Mouse (Mus musculus) midbrain, embryonic 14.5 days (tissue): ENCODE measurements around the gene Gm20388. TPM values are rescaled to one million over a fixed set of nuclear protein-coding genes. Genes with fewer than 3 reads are reported as not detected.

Source experiments
- ATAC-seq: fragments of 200-750 bp; cut with Nextera tagmentation; 2 replicates; pipeline ENCODE4 v1.8.0; 2017; ENCODE audit warnings: moderate number of reproducible peaks, moderate library complexity; ENCODE audit not compliant: low FRiP score, low TSS enrichment
- DNase-seq: peaks from one replicate; pipeline ENCODE4 v3.0.0-alpha.2; 2015
- H3K27ac ChIP-seq: fragments of 300-500 bp; sonication (generic); replicated peaks from 2 replicates; pipeline ENCODE4 v1.5.1; 2014; ENCODE audit warnings: mild to moderate bottlenecking, low read depth, low read length, moderate library complexity
- H3K27me3 ChIP-seq: fragments of 300-500 bp; sonication (generic); 2 replicates; pipeline ENCODE4 v1.6.1; 2014; ENCODE audit warnings: low read length, control low read depth, mixed read lengths; ENCODE audit not compliant: control insufficient read depth, insufficient read depth
- H3K36me3 ChIP-seq: fragments of 300-500 bp; sonication (generic); 2 replicates; pipeline ENCODE4 v1.6.1; 2014; ENCODE audit warnings: low read length, control low read depth; ENCODE audit not compliant: control insufficient read depth, insufficient read depth
- H3K4me1 ChIP-seq: fragments of 300-500 bp; sonication (generic); 2 replicates; pipeline ENCODE4 v1.6.1; 2014; ENCODE audit warnings: mild to moderate bottlenecking, antibody characterized with exemption, low read length, control low read depth; ENCODE audit not compliant: control insufficient read depth, insufficient read depth
- H3K4me2 ChIP-seq: fragments of 300-500 bp; sonication (generic); 2 replicates; pipeline ENCODE4 v1.6.1; 2014; ENCODE audit warnings: mild to moderate bottlenecking, low read length, moderate library complexity
- H3K4me3 ChIP-seq: fragments of 300-500 bp; sonication (generic); replicated peaks from 2 replicates; pipeline ENCODE4 v1.5.1; 2014; ENCODE audit warnings: low read depth, low read length
- H3K9ac ChIP-seq: fragments of 300-500 bp; sonication (generic); replicated peaks from 2 replicates; pipeline ENCODE4 v1.6.1; 2014; ENCODE audit warnings: mild to moderate bottlenecking, low read length, moderate library complexity
- H3K9me3 ChIP-seq: fragments of 300-500 bp; sonication (generic); 2 replicates; pipeline ENCODE4 v1.6.1; 2016; ENCODE audit warnings: low read length, control low read depth, mixed read lengths; ENCODE audit not compliant: control insufficient read depth
- WGBS: fragments of 180-500 bp; shearing (Covaris S2); extraction: QIAGEN DNeasy Blood & Tissue Kit; methylation state at CpG from one replicate; pipeline ENCODE4 v1.1.7; 2014; 5-methylcytosine and 5-hydroxymethylcytosine counted together
- polyA plus RNA-seq: library from polyadenylated mRNA; unstranded; fragments of >200 nt; fragmentation: Nextera tagmentation; extraction: Ambion mirVana; gene quantifications from 2 replicates; pipeline ENCODE4 v1.2.1, GENCODE M21; 2014

The Gm20388 gene
- polyA plus RNA-seq, 1 experiment from 2014 or later: 4.1 TPM

GRCm38 (mm10) chr8:121450211-121450610, 1539.6 kb downstream of the Gm20388 start:
- Histone ChIP-seq H3K27ac (no peak overlapping the region), H3K36me3 (no peaks in the 10 kb centered on the region), H3K4me3 (no peak overlapping the region), H3K9ac (no peak overlapping the region), H3K27me3 (no peaks in the 10 kb centered on the region), H3K4me2 (no peak overlapping the region), H3K9me3 (no peaks in the 10 kb centered on the region), H3K4me1 (no peaks in the 10 kb centered on the region)
- no peak for ATAC-seq
- 61% methylated on average over 8 of the region's 8 CpGs for WGBS
- no peak for DNase-seq

GRCm38 (mm10) chr8:121451404-121452076, 1540.9 kb downstream of the Gm20388 start:
- no peak for DNase-seq

DNA sequence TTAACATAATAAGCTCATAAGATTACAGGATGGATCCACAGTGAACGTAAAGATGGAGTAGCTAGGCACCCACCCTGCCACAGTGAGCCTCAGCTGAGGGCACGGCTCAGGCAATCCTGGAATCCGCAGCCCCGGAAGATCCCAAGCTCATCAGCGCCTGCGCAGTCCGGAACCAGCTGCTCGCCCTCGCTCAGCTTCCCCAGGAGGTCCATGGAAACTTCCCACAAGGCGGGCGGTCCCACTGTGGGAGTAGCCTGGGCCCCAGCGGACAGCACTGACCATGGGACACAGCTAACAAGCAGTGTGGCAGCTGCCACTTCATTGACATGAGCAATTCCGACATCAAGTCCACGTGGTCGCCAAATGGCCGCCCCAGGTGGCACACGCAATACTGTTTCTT, 1544.1 kb downstream of the Gm20388 start:
- Histone ChIP-seq H3K4me3 (no peak overlapping the region), H3K9ac (no peak overlapping the region), H3K4me1 (no peaks in the 10 kb centered on the region), H3K4me2 (no peak overlapping the region), H3K9me3 (no peaks in the 10 kb centered on the region), H3K36me3 (no peaks in the 10 kb centered on the region), H3K27ac (no peak overlapping the region), H3K27me3 (no peaks in the 10 kb centered on the region)
- DNase-seq (no peak), ATAC-seq (no peak)
- 92% methylated on average over 17 of the region's 17 CpGs for WGBS

More at GRCm38 (mm10) chr8:121451404-121452076, 1540.9 kb downstream of the Gm20388 start:
- Histone ChIP-seq H3K4me3 (no peak overlapping the region), H3K27ac (no peak overlapping the region), H3K36me3 (no peaks in the 10 kb centered on the region), H3K4me2 (no peak overlapping the region), H3K9ac (no peak overlapping the region), H3K4me1 (no peaks in the 10 kb centered on the region), H3K27me3 (no peaks in the 10 kb centered on the region), H3K9me3 (no peaks in the 10 kb centered on the region)
- 84% methylated on average over 16 of the region's 16 CpGs for WGBS
- ATAC-seq: no peak

DNA sequence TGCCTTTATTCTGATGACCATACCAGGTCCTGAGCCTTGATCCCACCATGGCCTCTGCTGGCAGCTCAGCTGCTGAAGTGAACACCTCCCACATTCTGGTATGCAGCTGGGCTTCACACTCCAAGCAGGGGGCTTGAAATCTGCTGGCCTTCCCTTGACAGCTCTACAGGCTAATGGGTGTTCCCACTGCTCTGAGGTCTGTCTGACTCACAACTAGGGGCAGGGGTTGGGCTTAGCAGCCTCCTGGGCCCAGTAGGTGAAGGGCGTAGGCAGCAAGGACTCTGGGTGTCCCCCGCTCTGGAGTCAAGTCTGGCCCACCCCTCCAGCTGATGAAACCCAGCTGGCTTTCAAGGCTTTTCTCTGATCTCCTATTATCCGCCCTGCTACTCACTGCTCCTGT, 1550.6 kb downstream of the Gm20388 start:
- ATAC-seq (no peak), DNase-seq (no peak)
- H3K4me3 ChIP-seq: no peak overlapping the region
- H3K36me3 ChIP-seq: no peaks in the 10 kb centered on the region
- no peak overlapping the region for H3K27ac ChIP-seq
- no peak overlapping the region for H3K9ac ChIP-seq
- no peak overlapping the region for H3K4me2 ChIP-seq
- H3K27me3 ChIP-seq: no peaks in the 10 kb centered on the region
- no peaks in the 10 kb centered on the region for H3K4me1 ChIP-seq
- 63% methylated on average over 3 of the region's 3 CpGs for WGBS
- H3K9me3 ChIP-seq: no peaks in the 10 kb centered on the region

GRCm38 (mm10) chr8:121462092-121462491, 1551.5 kb downstream of the Gm20388 start:
- Histone ChIP-seq H3K9ac (no peak overlapping the region), H3K27me3 (no peaks in the 10 kb centered on the region), H3K4me1 (no peaks in the 10 kb centered on the region), H3K36me3 (no peaks in the 10 kb centered on the region), H3K4me2 (no peak overlapping the region), H3K27ac (no peak overlapping the region), H3K9me3 (no peaks in the 10 kb centered on the region), H3K4me3 (no peak overlapping the region)
- WGBS: 92% methylated on average over 3 of the region's 3 CpGs
- no peak for ATAC-seq
- no peak for DNase-seq

- 69% methylated on average over 49 of the region's 49 CpGs for WGBS
- Histone ChIP-seq H3K9me3 (no peaks in the 10 kb centered on the region), H3K27ac (no peak overlapping the region), H3K27me3 (no peaks in the 10 kb centered on the region), H3K9ac (no peak overlapping the region), H3K4me3 (no peak overlapping the region), H3K4me1 (no peaks in the 10 kb centered on the region), H3K36me3 (no peaks in the 10 kb centered on the region), H3K4me2 (no peak overlapping the region)
- ATAC-seq: no peak
- DNase-seq: no peak
These were observed 1557.7 kb downstream of the Gm20388 start for GRCm38 (mm10) chr8:121468083-121469071.

- Histone ChIP-seq H3K4me1 (no peaks in the 10 kb centered on the region), H3K9ac (no peak overlapping the region), H3K27ac (no peak overlapping the region), H3K36me3 (no peaks in the 10 kb centered on the region), H3K4me2 (no peak overlapping the region), H3K27me3 (peaks cover 18% of the 10 kb centered on the region), H3K9me3 (no peaks in the 10 kb centered on the region), H3K4me3 (no peak overlapping the region)
- DNase-seq (peak; percentile 36), ATAC-seq (no peak)
- WGBS: 16% methylated on average over 25 of the region's 25 CpGs
These were observed 1563.7 kb downstream of the Gm20388 start for GRCm38 (mm10) chr8:121474161-121474897.

DNA sequence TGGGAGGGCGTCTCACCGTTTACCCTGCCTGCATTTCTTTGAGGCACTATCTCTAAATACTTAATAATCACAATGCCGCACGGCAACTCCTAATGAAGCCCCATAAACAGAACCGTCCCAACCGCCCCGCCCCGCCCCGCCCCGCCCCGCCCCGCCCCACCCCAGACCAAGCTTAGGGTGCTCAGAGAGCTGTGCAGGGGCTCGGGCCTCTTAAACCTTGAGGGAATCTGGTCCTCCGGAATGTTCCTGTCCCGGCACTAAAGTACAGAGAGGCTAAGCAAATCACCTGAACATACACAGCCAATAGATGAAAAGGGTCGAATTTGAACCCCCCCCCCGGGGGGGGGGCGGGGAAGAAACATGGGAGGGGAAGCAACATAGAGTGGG, 1564.2 kb downstream of the Gm20388 start:
- DNase-seq: no peak
- Histone ChIP-seq H3K4me3 (no peak overlapping the region), H3K4me1 (peaks cover 3% of the 10 kb centered on the region; the same call in 1 of the 2 replicates), H3K27me3 (peaks cover 18% of the 10 kb centered on the region), H3K9me3 (no peaks in the 10 kb centered on the region), H3K27ac (no peak overlapping the region), H3K4me2 (no peak overlapping the region), H3K9ac (no peak overlapping the region), H3K36me3 (no peaks in the 10 kb centered on the region)
- 5% methylated on average over 18 of the region's 18 CpGs for WGBS
- ATAC-seq: no peak
